Mouse (Mus musculus) small intestine, adult 2 months (tissue): Measurements from ENCODE around the gene Tmem19.

ENCODE experiments used
- CTCF ChIP-seq: fragments of 200-500 bp; IDR thresholded peaks from 2 replicates; pipeline ENCODE4 v1.5.1; 2012; ENCODE audit warnings: low read depth, mild to moderate bottlenecking, control low read depth, inconsistent platforms, low read length, moderate library complexity, mixed read lengths; ENCODE audit not compliant: insufficient replicate concordance, insufficient read length; ENCODE audit errors: extremely low read depth
- POLR2A ChIP-seq: fragments of 200-500 bp; IDR thresholded peaks from 2 replicates; pipeline ENCODE4 v1.6.1; 2012; ENCODE audit warnings: low read depth, mild to moderate bottlenecking, control low read depth, inconsistent platforms, low read length, moderate library complexity

DNA sequence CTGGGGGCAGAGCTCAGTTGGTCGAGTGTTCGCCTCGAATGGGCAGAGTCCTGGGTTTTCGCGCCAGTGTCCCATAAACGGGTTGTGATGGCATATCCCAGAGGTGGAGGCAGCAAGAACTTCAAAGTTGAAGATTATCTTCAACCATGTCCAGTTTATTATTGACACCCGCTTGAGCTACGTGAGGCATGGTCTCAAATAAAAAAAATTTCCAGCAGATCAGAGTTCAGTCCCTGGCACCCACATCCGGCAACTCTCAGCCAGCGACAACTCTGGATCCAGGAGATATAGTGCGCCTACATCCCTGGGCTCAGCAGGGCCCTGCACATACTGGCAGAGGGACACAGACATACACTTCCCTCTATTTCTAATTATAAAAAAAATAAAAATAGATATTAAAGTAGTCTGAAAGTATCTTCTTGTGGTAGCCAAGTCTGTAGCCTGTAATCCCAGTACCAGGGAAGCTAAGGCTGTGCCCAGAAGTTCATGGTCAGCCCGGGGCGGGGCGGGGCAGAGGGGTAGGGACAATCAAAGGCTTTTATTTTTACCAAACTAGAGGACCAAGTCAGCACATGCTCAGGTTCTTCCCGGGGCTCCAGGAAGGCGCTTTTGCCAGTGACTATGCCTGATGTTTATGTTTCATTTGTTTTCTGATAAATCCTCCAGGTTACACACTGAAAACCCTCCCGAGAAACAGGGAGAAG lies 3.9 kb downstream of the Tmem19 start:
- TF ChIP-seq CTCF = no peak
- TF ChIP-seq POLR2A = no peak
